Mouse (Mus musculus): ENCODE data around the gene Trp53rka.

Gene Trp53rka

GRCm38 (mm10) chr2:165486401-165486800 lies 6.7 kb downstream of the Trp53rka start:
- no peak for DNase-seq (ENCODE audit: extremely low spot score, low read depth, low spot score)

DNA sequence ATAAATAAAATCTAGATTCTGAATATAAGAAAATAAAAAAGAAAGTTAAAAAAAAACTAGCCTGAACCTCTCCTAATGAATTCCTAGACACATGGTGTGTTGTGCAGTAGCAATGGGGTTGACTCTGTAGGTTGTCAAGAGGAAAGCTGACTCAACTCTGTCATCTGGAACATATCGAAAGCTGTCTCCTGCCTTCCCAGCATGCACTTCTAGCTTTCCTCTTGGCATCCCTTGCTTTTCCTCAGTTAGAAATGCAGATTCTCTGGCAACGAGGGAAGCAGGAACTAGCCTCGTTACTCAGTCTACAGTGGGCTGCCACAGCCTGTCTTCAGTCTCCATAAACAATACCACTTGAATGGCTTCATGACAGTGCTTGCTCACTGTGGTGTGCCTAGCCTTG lies 7.3 kb downstream of the Trp53rka start:
- DNase-seq (ENCODE audit: extremely low spot score, low read depth, low spot score), result no peak

GRCm38 (mm10) chr2:165484152-165484551 lies 9.0 kb downstream of the Trp53rka start:
- no peak for DNase-seq (ENCODE audit: extremely low spot score, low read depth, low spot score)

DNA sequence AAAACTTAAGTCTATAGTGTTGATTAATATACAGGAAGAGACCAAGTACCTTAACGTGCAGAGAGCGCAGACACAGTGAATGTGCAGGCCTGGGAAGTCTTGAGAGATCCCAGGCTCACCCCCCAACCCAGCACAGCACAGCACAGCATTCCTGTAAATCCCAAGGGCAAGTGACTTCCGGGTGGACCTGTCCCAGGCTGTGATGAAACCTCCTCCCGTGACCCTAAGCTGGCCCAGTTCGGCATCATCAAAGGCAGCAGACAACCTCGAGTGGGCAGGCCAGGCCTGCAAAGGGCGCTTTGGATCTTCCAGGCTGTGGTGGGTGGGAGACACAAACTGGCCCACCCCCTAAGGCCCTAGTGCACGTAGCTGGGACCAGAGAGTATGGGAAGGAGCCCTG lies 11.1 kb downstream of the Trp53rka start:
- DNase-seq (ENCODE audit: extremely low spot score, low read depth, low spot score), result no peak

DNA sequence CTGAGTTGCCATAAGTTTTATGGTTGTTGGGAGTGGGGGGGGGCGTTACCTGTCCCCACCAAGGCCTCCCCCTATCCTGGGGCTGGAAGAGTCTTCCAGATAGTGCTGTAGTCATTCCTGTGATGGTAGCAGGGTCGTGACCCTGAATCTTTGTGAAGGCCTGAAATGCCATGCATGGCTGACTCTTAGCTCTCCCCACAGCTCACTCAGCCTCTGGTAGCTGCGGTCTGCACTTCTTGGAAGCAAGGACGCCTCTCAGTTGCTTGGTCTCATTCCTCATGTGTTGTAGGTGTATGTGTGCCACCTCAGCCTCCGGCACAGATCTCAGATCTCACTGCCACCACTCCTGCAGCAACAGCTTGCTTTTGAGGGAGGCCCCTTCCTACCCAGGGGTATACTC lies 17.3 kb downstream of the Trp53rka start:
- no peak for DNase-seq (ENCODE audit: extremely low spot score, low read depth, low spot score)

GRCm38 (mm10) chr2:165475412-165475811 lies 17.7 kb downstream of the Trp53rka start:
- no peak for DNase-seq (ENCODE audit: extremely low spot score, low read depth, low spot score)

DNA sequence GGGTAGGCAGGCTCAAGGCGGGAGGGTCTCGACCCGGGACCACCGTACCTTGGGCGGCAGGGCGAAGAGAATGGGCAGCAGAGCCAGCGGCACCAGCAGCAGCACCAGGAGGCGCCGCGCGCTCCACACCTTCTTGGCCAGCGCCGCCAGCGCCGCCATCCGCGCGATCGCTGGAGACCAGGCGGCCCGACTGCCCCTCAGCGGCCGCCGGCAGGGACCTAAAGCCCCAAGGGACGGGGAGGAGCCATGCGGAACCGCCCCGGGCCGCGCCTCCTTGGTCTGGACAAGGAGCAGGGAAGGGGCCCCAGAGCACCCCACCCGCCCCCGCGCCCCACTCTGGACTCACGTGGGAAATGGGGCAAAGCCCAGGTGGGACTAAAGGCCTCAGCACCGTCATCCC lies 20.1 kb downstream of the Trp53rka start, which contains the start of gene Slc13a3:
Slc13a3 (minus strand) TSS at position 228 of the 400 bp plus-strand sequence.
- DNase-seq (ENCODE audit: extremely low spot score, low read depth, low spot score), result no peak

GRCm38 (mm10) chr2:165471943-165472342 lies 21.2 kb downstream of the Trp53rka start:
- no peak for DNase-seq (ENCODE audit: extremely low spot score, low read depth, low spot score)

DNA sequence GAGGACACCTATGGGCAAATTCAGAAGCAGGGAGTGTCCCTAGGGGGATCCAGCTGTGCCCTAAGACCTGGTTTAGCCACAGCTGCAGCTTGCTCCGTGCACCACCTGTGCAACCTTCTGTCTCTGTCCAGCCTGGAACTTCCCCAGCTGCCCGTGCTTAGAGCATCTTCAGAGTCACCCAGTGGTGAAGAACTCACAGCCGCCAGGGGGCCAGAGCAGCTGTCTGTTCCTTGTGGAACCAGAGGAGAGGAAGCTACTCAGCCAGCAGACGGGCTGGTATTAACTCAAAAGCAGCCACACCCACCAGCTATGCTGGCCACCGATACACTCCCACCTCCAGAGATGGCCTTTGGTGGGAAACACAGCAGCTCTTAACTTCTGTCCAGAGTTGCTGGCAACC lies 23.0 kb downstream of the Trp53rka start:
- no peak for DNase-seq (ENCODE audit: extremely low spot score, low read depth, low spot score)

DNA sequence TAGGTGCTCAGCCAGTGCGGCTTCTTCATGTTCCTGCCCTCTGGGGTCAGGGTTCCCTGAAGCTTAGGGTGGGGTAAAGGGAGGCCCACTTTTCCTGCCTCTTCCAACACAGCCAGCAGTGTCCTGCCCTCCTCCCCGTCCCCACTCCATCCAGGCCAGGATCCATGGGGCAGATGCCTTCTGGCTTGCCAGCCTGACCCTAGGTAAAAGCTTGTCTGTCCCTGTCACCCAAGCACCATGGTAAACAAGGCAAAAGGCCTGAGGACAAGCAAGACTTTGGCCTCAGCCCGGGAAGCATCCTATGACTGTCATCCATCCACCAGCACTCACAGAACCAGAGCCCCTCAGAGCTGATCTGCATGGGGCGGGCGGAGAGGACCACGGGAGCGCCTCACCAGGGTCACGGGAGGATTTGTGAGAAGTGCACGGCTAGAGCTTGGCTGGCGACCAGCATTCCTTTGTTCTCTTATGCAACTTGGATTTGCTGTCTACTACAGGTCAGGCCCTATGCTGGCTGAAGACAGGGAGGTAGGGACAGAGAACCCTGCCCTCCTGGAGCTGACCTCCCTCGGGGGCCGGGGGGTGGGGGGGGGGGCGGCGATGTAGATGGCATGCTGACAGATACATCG lies 25.2 kb downstream of the Trp53rka start:
- DNase-seq (ENCODE audit: extremely low spot score, low read depth, low spot score), result no peak

GRCm38 (mm10) chr2:165459663-165460062 lies 33.5 kb downstream of the Trp53rka start:
- DNase-seq (ENCODE audit: extremely low spot score, low read depth, low spot score), result peak; percentile 16

DNA sequence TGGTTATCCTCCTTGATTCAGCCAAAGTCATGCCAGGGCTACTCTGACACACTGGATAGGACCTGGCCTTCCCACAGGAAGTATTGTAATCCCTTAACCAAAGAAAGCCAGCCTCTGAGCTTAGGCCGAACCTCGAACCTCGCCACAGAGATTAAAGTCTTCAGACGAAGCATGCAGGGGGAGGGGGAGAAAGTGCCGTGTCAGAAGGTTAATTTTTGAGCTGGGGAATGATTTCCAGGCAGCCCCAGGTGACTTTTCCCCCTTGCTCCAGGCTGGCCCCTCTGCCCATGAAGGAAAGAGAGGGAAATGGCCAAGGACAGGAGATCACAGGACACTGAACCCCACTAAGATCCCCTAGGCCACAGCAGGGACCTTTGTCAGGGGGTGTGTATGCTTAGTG lies 34.9 kb downstream of the Trp53rka start:
- no peak for DNase-seq (ENCODE audit: extremely low spot score, low read depth, low spot score)

- peak; percentile 31 for DNase-seq (ENCODE audit: extremely low spot score, low read depth, low spot score)
Observed at GRCm38 (mm10) chr2:165456710-165457109, 36.4 kb downstream of the Trp53rka start.

DNA sequence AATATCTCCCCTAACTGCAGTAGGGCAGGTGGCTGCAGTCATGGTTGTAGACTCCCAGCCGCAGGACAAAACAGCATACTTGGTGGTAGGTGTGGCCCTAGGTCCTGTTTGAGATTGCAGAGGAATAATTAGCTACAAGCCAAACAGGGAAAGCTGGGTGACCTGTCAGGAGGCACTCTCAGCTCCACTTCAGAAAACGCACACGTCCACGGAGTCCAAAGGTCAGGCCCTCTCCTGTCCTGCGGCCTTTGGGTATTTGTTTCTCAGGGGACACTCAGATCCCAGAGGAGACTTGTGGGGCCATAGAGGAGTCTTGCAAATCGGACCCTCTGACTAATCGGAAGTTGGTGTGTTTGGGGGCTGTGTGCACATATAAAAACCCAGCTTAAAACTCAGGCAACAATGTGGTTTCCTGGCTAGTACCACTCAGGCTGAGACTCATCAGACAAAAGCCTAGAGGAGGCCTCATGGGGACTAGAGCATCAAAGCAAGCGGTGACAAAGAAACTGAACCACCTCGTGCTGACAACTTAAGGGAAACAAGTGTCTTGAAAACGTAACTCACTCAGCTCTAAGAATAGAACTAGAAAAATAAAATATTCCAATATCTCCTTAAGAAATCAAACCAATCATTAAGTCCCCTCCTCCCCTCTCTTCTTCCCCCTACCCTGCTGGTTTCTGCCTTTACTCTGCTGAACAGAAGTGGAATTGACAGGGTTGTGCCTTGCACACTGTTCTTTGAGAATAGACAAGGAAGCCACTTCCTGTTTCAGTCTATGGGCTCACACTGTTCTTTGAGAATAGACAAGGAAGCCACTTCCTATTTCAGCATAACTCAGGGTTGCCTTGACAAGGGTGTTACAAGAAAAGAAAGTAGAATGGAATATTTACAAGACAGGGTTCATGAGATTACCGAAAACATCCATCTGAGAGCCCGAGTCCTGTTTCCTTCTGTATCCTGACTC lies 40.1 kb downstream of the Trp53rka start:
- no peak for DNase-seq (ENCODE audit: extremely low spot score, low read depth, low spot score)

DNA sequence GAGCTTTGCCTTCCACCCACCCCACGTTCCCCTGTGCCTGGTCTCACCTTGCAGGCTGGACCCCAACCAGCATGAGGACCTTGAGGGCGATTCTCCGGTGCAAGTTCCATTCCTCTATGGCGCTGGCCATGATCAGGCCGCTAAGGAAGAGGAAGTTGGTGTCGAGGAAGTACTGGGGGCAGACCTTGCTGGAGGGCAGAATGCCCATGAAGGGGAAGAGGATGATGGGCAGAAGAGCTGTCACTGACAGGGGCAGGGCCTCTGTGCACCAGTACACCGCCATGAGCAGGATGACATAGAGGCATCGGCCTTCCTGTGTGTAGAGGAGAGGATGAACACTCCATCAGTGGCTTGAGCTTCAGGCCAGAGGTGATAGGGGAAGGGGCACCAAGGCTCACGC lies 44.6 kb downstream of the Trp53rka start:
- DNase-seq (ENCODE audit: extremely low spot score, low read depth, low spot score), result no peak

DNA sequence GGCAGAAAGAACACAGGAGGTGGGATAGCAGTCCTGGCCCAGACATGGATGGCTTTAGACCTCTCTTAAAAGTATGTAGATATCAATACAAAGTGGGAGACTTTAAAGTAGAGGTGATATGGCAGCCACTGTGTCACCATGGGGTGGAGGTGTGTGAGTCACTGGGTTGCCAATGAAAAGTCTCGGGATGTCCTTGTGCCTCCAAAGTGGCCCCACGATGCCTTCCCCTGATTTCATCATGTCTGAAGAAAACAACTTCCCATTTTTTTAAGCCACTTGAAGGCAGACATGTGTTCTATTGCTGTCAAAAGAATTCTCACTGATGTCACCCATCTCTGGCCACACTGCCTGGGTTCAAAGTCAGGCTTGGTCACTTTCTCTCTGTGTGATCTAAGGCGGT lies 48.3 kb downstream of the Trp53rka start:
- no peak for DNase-seq (ENCODE audit: extremely low spot score, low read depth, low spot score)

- DNase-seq (ENCODE audit: extremely low spot score, low read depth, low spot score), result no peak
Observed at GRCm38 (mm10) chr2:165442981-165443380, 50.1 kb downstream of the Trp53rka start.

DNA sequence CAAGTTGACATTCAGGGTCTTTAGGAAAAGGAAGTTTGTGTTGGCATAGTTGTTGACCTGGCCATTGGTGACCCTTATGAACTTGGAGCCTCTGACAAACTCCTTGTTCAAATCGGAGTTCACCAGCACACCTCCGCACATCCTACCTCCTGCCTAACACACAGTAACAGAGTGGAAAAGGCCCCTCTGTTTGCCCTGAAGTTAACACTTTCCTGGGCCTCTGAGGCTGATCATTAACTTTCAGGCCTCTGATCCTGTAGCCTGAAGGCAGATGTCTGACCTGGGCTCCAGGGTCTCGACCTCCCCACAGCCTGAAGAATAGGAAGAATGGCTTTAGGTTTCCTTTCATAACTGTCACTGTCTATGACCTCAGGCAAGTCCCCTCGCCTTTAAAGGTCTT lies 51.5 kb downstream of the Trp53rka start:
- DNase-seq (ENCODE audit: extremely low spot score, low read depth, low spot score), result no peak
